Mouse (Mus musculus) hindbrain, embryonic 10.5 days (tissue): Measurements from ENCODE around the gene Fgd4. TPM values are rescaled to one million over a fixed set of nuclear protein-coding genes. Genes with fewer than 3 reads are reported as not detected.
"Not testable (repeated sequence)": the region's sequence is repeated elsewhere in the genome, so short reads cannot be mapped to it uniquely, and the experiment has no call there.

ENCODE experiments used
- DNase-seq: peaks from one replicate; pipeline ENCODE4 v3.0.0-alpha.2; 2017; ENCODE audit warnings: low spot score
- H3K27ac ChIP-seq: fragments of 300-500 bp; sonication (generic); 2 replicates; pipeline ENCODE4 v1.5.1; 2016; ENCODE audit warnings: mild to moderate bottlenecking, moderate library complexity
- H3K27me3 ChIP-seq: fragments of 300-500 bp; sonication (generic); 2 replicates; pipeline ENCODE4 v1.6.1; 2016; ENCODE audit warnings: mild to moderate bottlenecking; ENCODE audit not compliant: poor library complexity, insufficient read depth, severe bottlenecking
- H3K36me3 ChIP-seq: fragments of 300-500 bp; sonication (generic); 2 replicates; pipeline ENCODE4 v1.6.1; 2016; ENCODE audit warnings: mild to moderate bottlenecking, moderate library complexity
- H3K4me1 ChIP-seq: fragments of 300-500 bp; sonication (generic); replicated peaks from 2 replicates; pipeline ENCODE4 v1.6.1; 2016; ENCODE audit warnings: mild to moderate bottlenecking
- H3K4me3 ChIP-seq: fragments of 300-500 bp; sonication (generic); 2 replicates; pipeline ENCODE4 v1.5.1; 2016; ENCODE audit warnings: mild to moderate bottlenecking, moderate library complexity
- H3K9me3 ChIP-seq: fragments of 300-500 bp; sonication (generic); 2 replicates; pipeline ENCODE4 v1.6.1; 2016; ENCODE audit warnings: mild to moderate bottlenecking, moderate library complexity
- WGBS: fragments of 180-500 bp; shearing (Covaris S2); methylation state at CpG from one replicate; pipeline ENCODE4 v1.1.7; 2016; 5-methylcytosine and 5-hydroxymethylcytosine counted together
- polyA plus RNA-seq: library from polyadenylated mRNA; unstranded; fragments of >200 nt; fragmentation: Nextera tagmentation; extraction: Ambion mirVana; gene quantifications from 2 replicates; pipeline ENCODE4 v1.2.1, GENCODE M21; 2016

The Fgd4 gene
- polyA plus RNA-seq, 1 experiment from 2014 or later: 21.5 TPM

GRCm38 (mm10) chr16:16438436-16438835, 161.9 kb downstream of the Fgd4 start:
- Histone ChIP-seq H3K4me3 (no peak overlapping the region), H3K9me3 (no peaks in the 10 kb centered on the region), H3K27me3 (no peaks in the 10 kb centered on the region), H3K27ac (no peak overlapping the region), H3K36me3 (peaks cover 39% of the 10 kb centered on the region), H3K4me1 (no peaks in the 10 kb centered on the region)
- WGBS: 56% methylated on average over 1 of the region's 1 CpGs
- DNase-seq: no peak

- DNase-seq: no peak
- H3K27me3 ChIP-seq: no peaks in the 10 kb centered on the region
- peaks cover 80% of the 10 kb centered on the region for H3K36me3 ChIP-seq
- no peaks in the 10 kb centered on the region for H3K4me1 ChIP-seq
- no peaks in the 10 kb centered on the region for H3K9me3 ChIP-seq
- H3K27ac ChIP-seq: no peak overlapping the region
- 93% methylated on average over 2 of the region's 2 CpGs for WGBS
- H3K4me3 ChIP-seq: no peak overlapping the region
Measured at GRCm38 (mm10) chr16:16422456-16422855, 177.9 kb downstream of the Fgd4 start.

GRCm38 (mm10) chr16:16367217-16367616, 233.1 kb downstream of the Fgd4 start:
- not testable (repeated sequence) for H3K27me3 ChIP-seq, H3K36me3 ChIP-seq, H3K9me3 ChIP-seq, H3K27ac ChIP-seq, H3K4me1 ChIP-seq, H3K4me3 ChIP-seq, DNase-seq
- 68% methylated on average over 9 of the region's 9 CpGs for WGBS

Other genes starting within 250 kb of the Fgd4 start
- gene Dnm1l, start 241.6 kb downstream of the Fgd4 start, polyA plus RNA-seq: 52.4 and 56.3 TPM in 2 replicates
- gene Olfr19, start 75.9 kb upstream of the Fgd4 start, polyA plus RNA-seq: not detected in 2 replicates
- gene Spag6l, start 228.9 kb upstream of the Fgd4 start, polyA plus RNA-seq: 3.7 and 6.2 TPM in 2 replicates